Mouse (Mus musculus) embryo, embryonic 10.5 days (tissue): ENCODE data around the gene Synj2.

ENCODE experiments used
- DNase-seq: peaks from one replicate; pipeline ENCODE4 v3.0.0-alpha.2; 2015; ENCODE audit warnings: low spot score

Synj2 gene

GRCm38 (mm10) chr17:5976221-5977055, 35.4 kb downstream of the Synj2 start:
- no peak for DNase-seq

- no peak for DNase-seq
Measured at GRCm38 (mm10) chr17:5977056-5977920, 36.2 kb downstream of the Synj2 start.

GRCm38 (mm10) chr17:5977921-5978504, 36.9 kb downstream of the Synj2 start:
- no peak for DNase-seq

DNA sequence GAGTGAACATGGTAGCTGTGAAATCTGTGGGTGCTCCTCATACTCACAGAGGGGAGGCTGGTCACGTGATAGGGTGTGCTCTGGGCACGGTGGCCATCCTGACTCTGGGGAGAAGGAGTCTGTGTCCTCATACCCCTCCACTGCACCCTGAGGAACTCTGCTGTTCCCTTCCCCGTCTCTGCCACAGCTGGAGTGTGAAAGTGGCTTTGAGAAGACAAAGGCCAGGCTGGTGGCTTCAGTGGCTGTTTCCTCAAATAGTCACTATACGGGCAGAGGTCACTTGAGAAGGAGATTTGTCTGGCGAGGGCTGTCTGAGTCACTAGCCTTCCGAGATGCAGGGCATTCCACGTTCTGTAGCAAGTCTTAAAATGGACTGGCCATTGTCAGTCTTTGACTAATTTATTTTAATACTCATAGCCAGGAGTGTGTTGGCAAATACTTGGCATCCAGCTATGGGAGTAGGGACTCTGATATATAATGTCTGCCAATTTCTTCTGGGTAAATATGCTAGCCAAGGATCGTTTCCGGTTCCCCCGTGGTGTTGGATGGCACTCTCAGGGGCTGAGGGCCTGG, 37.5 kb downstream of the Synj2 start:
- DNase-seq, result no peak

DNA sequence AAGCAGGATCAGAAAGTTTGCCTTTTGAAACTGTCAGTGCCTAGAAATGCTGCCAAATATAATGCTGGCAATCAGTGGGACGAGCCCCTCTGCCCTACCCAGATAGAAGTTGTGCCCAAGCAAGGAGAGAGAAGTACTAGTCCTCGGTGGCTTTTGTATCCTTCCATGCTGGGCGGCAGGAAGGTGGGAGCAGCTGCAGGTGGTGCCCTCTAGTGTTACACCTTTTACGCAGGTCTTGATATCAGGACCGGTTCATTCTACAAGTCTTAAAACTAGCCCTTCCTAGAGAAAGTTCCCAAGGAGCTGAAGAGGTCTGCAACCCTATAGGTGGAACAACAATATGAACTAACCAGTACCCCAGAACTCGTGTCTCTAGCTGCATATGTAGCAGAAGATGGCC, 39.8 kb downstream of the Synj2 start:
- DNase-seq, result peak; percentile 32

DNA sequence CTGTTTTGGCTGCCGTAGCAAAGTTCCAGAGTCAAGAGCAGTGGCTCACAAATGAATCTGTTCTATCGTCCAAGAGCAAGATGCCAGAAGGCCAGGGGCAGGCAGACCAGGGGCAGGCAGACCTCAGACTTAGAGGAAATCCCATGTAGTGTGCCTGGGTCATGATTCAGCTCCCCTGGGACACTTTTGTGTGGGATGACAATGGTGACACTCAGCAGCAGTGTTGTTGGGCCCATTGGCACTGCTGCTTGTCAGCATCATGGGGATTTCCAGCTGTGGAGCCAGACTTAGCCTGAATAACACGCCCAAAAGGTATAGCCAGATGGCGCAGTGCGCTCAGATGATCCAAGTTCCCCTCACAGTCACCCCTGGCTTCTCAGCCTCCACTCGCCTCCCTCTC, 42.1 kb downstream of the Synj2 start:
- DNase-seq, result no peak

GRCm38 (mm10) chr17:5983901-5984300, 42.8 kb downstream of the Synj2 start:
- DNase-seq, result no peak

- DNase-seq, result no peak
Measured at GRCm38 (mm10) chr17:5984700-5985231, 43.7 kb downstream of the Synj2 start.

DNA sequence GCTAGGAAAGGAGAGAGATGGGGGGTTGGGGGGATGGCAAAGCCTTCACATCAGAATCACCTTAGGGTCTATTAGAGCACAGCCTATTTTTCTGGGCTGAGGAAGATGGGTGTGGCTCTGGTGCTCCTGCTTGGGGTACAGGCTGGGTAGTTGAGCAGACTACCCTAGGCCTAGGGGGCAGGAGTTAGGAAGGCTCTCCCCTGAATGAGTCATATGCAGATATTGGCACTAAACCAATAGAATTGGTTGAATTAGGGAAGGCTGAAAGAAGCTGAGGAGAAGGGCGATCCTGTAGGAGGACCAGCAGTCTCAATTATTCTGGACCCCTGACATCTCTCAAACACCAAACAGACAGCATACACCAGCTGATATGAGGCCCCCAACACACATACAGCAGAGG, 44.2 kb downstream of the Synj2 start:
- no peak for DNase-seq

DNA sequence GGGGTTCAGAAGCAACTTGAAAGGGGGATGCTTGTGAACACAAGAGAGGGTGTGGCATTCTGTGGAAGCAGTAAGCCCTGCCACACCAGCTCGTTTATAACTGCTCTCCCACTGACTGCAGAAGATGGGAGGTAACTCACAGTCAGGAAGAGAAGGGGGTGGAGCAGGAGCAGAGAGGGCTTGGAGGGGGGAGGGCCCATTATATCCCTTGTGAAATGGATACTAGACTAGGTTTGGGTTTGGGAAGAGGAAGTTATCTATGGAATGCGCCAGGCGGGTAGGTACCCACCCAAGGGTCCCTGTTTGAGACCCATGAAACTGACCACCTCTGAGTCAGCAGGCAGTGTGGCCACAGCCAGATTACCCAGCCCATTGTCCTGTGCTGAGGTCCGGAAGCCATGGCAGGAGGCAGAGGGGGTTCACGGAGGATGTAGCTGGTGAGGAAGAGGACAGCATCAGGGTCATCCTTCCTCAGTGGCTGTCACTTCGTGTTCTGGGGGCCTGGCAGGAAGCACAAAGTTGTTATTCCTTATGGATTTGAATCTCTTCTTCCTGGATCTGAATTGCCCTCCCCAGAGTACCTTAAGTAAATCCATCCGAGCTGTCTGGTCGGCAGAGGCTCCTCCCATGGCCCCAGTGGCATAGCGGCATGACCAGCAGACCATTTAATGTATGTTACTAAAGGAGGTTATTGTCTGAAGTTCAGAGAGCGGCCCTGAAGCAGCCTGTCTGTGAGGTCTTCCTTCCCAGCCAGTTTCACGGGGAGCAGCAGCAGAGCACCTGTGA, 46.4 kb downstream of the Synj2 start:
- DNase-seq, result no peak

DNA sequence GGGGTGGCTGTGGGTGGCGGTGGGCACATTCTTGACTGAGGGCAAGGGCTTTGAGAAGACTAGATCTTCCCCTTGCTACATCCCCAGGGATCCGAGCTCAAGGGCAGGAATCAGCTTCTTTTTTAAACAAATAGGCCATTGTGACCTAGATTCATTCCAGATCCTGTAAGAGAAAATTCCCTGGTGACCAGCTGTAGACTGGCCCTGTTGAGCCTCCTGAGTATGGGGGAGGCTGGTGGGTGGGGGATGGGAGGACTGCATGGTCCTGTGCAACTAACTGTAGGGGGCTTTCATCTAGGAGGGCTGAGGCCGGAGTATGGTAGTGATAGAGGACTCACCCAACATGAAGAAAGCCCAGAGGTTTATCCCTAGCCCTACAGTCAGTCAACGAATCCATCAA, 47.0 kb downstream of the Synj2 start:
- DNase-seq, result no peak

DNA sequence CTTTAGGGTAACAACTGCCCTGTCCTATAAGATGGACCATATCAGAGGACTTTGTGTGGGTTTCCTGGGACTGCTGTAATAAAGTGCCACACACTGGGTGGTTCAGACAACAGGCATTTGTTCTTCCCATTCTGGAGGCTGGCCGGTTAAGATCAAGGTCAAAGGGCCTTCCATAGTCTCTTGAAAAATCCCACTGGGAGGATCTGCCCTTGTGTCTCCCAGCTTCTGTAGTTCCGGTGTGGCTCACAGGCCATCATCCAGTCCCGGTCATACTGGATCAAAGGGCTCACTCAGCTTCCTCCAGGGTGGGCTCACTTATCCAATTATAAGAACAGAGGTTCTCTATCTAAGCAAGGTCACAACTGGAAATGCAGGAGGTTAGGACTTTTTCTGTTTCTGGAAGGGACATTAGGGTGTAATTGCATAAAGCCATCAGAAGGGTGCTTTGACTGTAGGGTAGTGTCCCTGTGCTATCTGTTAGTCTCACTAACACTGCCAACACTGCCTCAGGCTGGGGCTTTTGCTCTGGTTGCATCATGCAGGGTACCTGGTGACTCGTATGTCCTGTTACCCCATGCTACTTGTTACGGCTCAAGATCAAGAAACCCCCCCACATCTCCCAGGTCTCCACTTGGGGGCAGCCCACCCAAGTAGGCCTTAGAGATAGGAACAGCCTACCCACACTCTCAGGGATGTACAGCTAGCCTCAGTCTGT, 51.9 kb downstream of the Synj2 start:
- no peak for DNase-seq

- no peak for DNase-seq
Measured at GRCm38 (mm10) chr17:5993581-5994260, 52.6 kb downstream of the Synj2 start.

GRCm38 (mm10) chr17:5994606-5995005, 53.5 kb downstream of the Synj2 start:
- no peak for DNase-seq

DNA sequence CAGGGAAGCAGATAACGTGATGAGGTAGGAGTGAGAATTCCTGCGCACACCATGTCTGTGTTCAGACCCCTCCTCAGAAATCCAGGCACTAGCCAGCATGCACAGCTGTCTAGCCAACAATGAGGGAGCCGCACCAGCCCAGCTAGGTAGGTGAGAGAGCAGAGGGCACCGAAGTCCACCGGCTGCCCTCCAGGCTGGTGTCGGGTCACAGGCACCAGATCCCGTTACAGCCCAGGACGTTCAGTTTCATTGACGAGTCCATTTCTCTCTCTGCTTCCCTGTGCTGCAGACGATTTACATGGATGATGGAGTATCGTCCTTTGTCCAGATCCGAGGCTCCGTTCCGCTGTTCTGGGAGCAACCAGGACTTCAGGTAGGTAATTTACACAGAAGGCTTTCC, 55.5 kb downstream of the Synj2 start:
- no peak for DNase-seq

- DNase-seq, result no peak
Measured at GRCm38 (mm10) chr17:5997380-5998234, 56.5 kb downstream of the Synj2 start.

- no peak for DNase-seq
Measured at GRCm38 (mm10) chr17:5998235-5998500, 57.1 kb downstream of the Synj2 start.

DNA sequence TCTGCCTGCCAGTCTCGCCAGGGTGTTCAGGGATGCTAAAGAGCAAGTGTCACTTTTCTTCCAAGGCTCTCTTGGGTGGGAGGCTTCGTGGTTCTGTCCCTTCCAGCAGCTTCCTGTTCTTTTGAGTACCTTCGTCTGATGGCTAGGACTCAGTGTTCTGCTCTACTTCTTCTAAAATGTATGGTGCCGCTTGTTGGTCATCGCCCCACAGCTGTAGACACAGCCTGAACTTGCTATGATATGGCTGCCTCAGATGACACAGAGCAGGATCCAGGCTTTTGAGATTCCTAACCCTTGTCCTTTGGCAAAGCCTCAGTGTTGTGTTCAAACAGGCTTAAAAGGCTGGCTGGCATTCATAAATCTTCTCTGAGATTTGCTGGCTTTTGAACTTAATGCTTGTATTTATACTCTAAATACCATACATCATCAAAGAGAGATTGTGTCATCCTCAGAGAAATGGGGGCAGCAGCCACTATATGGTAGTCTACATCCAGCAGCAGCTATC, 58.0 kb downstream of the Synj2 start:
- no peak for DNase-seq

- DNase-seq, result no peak
Measured at GRCm38 (mm10) chr17:6000864-6001319, 59.8 kb downstream of the Synj2 start.
